Mouse (Mus musculus): ENCODE data around the gene Gm45713. TPM values are rescaled to one million over a fixed set of nuclear protein-coding genes. Genes with fewer than 3 reads are reported as not detected.
"Not testable (repeated sequence)": the region's sequence is repeated elsewhere in the genome, so short reads cannot be mapped to it uniquely, and the experiment has no call there.

Gene Gm45713
- total RNA-seq, 4 experiments from 2014 or later: 1.7 TPM; not detected in 3

DNA sequence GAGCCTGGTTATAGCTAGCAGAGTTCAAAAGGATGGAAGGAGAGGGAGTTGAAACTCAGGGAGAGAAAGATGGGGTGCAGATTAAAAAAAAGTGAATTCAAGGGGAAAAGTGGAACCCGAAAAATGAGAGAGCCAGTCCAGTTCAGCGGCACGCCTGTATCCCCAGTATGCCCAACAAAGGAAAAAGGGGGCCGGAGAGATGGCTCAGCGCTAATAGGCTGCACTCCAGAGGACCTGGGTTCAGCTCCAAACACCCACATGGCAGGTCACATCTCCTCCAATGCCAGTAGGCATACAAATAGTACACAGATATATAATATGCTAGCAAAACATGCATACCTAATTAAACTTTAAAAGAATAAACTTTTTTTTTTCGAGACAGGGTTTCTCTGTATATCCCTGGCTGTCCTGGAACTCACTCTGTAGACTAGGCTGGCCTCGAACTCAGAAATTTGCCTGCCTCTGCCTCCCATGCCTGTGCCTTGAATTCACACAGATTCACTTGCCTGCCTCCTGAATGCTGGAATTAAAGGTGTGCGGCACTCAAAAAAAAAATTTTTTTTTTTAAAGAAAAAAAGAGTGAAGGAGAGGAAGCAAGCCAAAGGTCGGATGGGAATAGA is 27.1 kb upstream of the Gm45713 start:
- DNase-seq (ENCODE audit: low spot score): no peak

GRCm38 (mm10) chr7:45162551-45162950 is 26.5 kb upstream of the Gm45713 start:
- DNase-seq (ENCODE audit: low spot score): no peak

DNA sequence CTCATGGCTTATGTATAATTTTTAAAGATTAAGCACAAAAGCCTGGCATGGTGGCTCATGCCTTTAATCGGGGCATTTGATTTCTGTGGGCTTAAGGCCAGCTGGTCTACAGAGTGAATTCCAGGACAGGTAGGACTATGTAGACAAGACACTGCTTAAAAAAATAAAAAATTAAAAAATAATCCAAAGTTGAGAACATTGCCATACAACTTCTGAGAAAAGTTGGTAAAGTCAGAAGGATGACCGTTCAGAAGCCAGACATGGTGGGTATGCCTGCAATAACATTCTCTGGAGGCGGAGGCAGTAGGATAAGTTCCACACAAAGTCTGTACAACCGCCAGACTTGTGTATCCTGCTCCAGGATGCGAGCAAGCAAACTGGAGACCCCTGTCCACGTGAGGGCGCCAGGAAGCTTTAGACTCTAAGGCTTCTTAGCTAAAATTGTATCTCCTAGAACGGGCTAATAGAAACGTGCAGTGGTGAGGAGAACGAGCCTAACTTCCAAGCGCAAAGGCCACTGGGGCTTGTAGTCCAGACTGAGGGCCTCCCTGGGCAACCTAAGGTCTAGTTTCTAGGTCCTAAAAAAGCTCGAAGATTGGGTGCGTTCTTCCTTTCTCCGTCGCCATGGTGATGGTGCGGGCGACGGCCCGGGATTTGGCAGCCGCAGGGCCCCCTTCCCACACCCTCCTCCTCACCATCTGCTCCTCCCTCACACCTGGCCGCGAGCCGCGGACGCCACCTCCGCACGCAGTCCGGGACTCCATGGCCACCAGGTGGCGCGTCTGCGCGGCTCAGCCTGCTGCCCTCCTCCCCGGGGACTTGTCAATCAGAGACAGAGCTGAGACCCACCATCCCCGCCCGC is 25.8 kb upstream of the Gm45713 start:
- peak; percentile 77 for DNase-seq (ENCODE audit: low spot score)

GRCm38 (mm10) chr7:45160866-45161265 is 24.8 kb upstream of the Gm45713 start:
- no peak for DNase-seq (ENCODE audit: low spot score)

DNA sequence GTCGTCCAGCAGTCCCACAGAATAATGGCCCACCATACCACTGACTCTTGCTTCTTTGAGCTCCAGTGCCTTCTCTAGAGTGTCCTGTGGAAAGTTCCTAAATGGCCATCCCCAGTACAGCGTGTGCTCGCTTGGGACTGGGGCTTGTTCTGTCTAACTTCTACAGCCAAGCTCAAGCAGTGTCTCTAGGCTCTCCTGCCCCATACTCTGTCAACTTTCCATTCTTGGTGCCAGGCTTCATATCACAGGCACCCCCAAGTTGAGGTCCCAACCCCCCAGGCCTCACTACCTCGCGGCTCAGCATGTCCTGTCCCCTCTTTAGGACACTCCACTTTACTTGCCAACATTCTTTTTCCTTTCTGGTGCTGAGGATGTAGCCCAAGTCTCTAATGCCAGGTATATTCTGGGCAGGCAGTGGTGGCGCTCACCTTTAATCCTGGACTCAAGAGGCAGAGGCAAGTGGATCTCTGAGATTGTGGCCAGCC is 24.3 kb upstream of the Gm45713 start:
- no peak for DNase-seq (ENCODE audit: low spot score)

DNA sequence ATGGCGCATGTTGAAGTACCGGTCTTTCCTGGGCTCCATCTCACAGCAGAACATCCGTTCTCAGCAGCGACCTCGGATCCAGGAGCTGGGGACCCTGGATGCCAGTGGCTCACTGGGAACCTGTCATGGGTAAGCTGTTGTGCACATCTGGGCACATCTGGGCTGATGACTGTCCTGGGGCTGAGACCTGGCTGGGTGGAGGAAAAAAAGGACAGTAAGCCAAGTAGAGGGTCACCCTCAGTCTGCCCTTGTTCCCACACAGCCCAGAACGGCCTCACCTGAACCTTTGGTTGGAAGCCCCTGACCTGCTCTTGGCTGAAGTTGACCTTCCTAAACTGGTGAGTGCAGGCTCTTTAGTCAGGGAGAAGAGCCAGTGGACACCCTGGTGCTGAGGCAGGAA is 23.0 kb upstream of the Gm45713 start:
- DNase-seq (ENCODE audit: low spot score): no peak

DNA sequence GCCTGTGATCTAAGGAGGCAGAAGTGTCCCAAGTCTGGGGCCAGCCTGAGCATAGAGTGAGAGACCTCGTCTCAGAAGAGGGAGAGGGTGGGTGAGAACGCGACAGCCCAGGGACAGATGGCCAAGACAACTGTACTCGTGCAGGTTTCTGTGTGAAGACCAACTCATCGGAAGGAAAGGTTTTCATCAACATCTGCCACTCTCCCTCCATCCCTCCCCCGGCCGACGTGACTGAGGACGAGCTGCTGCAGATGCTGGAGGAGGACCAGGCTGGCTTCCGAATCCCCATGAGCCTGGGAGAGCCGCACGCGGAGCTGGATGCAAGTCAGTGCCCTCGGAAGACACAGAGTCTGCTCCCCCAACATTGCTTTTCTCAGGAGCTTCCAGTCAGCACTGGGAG is 21.4 kb upstream of the Gm45713 start:
- DNase-seq (ENCODE audit: low spot score): no peak

GRCm38 (mm10) chr7:45156206-45156605 is 20.2 kb upstream of the Gm45713 start:
- no peak for DNase-seq (ENCODE audit: low spot score)

DNA sequence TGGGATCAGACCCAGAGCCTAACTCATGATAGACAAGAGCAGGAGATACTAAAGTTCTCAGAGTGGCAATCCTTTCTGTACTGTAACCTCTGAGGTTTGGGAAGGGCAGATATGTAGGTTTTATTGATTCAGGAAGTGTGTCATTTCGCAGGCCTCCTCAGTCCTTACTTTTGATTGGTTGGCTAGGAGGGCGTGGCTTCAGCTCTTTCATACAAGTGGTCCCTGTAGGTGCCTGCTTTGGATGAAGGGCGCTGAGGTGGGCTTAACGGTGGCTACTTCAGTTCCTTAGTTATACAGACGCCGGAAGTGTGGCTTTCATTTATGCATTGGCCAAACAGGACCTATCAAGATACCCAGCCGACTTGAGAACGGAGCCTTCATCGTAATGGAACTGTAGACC is 19.6 kb upstream of the Gm45713 start:
- DNase-seq (ENCODE audit: low spot score): no peak

DNA sequence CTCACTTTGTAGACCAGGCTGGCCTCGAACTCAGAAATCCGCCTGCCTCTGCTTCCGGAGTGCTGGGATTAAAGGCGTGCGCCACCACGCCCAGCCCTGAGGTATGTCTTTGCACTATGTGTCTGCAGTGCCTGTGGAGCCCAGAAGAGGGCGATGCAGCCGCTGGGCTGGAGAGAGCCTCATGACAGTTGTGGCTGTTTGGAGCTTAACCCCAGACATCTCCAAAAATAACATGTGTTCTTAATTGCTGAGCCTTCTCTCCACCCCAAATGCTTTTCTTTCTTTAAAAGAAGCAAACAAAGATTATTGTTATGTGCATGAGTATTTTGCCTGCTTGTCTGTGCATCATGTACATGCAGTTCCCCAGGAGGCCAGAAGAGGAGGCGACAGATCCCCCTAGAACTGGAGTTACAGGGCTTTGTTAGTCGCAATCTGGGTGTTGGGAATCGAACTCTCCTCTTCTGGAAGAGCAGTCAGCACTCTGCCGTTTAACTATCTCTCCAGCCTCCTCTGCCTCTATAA is 19.0 kb upstream of the Gm45713 start:
- no peak for DNase-seq (ENCODE audit: low spot score)

DNA sequence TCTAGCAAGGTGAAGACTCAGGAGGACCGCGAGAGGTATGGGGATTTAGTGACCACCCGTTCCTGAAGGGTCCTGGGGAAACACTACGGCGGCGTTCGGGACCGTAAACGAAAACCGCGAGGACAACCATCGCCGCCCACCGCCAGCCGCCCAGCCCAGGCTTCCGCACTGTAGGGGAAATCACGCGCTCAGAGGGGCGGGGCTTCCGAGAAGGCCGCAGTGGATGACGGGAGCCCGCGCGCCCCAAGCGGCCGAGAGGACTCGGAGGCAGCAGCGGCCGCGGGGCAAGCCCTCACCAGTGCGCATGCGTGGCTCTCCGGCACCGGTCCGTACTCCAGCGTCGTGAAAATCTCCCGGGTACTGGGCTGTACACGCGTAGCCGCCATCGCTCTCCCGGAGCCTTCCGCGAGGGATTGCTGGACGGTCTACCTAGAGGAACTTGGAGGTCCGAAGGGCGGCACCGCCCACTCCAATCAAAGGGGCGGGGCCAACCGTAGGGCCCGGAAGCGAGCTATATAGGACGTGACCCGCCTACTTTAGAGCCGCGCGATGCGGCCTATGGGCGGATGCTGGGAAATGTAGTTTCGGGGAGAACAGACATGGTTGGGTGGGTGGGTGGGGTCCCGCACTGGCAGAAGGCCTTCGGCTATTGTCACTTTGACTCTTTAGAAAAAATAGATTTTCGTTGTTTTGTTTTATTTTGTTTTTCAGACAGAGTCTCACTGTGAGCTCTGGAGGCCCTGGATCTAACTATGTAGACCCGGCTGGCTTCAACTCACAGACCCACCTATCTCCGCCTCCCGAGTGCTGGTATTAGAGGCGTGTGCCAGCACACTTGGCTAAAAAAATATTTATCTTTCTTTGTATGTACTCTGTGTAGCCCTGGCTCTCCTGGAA is 18.3 kb upstream of the Gm45713 start, which contains the start of the genes Pih1d1 and Aldh16a1:
TSS of gene Pih1d1 (plus strand) at position 208 of the 897 bp plus-strand sequence.
TSS of gene Aldh16a1 (minus strand) at position 489 of the 897 bp plus-strand sequence.
- peak; percentile 96 for DNase-seq (ENCODE audit: low spot score)

DNA sequence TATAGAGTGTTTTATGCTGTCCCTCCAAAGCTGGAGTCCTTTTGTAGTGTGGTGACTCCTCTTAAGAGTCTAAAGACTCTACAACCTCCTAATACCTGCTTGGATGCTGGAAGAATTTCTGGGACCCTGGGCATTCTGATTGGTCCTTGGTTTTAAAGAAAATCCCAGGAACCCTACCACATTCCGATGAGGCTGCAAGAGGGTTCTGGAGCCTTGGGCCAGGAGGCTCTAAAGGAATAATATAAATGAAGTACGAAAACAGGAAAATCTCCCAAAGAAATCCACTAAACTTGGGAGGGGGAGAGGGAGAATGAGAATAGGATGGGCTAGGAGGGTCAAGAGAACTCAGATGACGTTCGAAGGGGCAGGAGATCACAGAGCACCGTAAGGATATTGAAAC is 17.6 kb upstream of the Gm45713 start:
- DNase-seq (ENCODE audit: low spot score): no peak

GRCm38 (mm10) chr7:45153052-45153451 is 17.0 kb upstream of the Gm45713 start:
- not testable (repeated sequence) for DNase-seq (ENCODE audit: low spot score)

- DNase-seq (ENCODE audit: low spot score): no peak
Observed at GRCm38 (mm10) chr7:45151303-45151702, 15.3 kb upstream of the Gm45713 start.

DNA sequence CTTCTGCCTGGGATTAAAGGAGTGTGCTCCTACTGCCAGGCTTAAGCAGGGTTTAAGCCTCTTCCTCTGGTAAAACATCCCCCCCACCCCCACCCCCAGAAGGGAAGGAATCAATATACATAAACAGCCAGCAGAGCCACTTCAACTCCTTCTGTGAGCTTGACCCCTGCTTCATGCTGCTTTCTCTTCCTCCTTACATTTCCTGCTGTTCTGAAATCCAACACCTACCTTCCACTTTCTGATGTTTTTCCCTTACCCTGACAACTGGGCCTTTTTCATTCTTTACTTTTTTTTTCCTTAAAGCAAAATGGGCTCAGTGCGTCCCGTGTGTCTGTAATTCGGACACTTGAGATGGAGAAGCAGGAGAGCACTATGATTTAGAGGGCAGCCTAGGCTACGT is 14.3 kb upstream of the Gm45713 start:
- no peak for DNase-seq (ENCODE audit: low spot score)

DNA sequence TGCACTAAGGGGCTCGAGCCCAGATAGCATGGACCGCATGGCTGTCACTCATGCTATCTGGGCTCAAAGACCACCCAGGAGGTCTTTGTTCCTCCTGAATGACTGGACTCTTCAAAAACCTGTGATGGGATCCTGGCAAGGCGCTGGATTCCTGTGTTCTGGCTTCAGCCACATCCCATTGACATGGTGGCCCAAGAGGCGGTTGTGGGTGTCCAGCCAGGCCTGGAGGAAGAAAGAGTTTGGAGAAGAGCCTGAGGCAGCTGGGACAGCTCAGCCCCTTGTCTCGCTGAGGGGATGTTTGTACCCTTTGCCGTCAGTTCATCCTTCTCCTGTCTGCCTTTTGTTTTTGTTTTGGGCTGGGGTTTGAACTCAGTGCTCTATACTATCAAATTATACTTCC is 13.5 kb upstream of the Gm45713 start:
- no peak for DNase-seq (ENCODE audit: low spot score)

DNA sequence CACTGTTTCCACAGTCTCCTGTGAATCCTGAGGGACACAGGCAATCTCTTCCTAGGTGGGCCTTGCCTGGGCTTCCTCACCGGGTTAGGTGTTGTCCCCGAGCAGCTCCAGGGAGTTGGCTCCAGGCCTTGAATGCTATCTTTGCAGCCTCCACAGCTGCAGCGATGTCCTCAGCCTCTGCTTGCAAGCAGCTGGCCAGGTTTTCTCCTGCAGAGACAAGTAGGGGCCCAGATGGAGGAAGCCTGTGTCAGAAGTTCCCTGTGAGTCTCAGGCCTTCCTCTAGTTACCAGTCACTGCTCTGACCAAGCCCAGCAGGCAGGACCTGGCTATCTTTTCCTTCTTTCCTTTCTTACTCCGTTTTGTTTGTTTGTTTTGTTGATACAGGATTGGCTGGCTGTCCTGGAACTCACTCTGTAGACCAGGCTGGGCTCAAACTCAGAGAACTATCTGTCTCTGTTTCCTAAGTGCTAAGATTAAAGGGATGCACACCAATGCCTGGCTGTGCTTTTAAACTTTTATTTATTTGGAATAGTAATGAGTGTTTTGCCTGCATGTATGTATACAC is 12.6 kb upstream of the Gm45713 start:
- no peak for DNase-seq (ENCODE audit: low spot score)

DNA sequence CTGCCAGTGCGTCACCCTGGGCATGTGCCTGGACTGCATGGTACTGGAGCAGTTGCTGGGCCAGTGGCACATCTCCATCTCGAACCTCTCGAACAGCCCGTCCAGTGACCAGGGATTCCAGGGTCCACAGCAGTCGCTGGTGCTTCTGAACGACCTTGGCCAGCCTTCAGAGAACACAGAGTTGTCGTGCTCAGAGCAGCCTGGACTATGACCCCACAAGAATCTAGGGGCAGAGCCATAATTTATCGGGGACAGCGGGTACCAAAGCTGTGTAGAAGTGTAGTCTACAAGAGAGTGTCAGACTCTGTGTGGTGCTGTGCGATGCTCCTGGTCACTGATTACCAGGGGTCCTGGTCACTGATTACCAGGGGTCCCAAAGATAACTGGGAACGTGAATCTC is 11.9 kb upstream of the Gm45713 start:
- DNase-seq (ENCODE audit: low spot score): no peak

GRCm38 (mm10) chr7:45147267-45147666 is 11.2 kb upstream of the Gm45713 start:
- no peak for DNase-seq (ENCODE audit: low spot score)

- DNase-seq (ENCODE audit: low spot score): no peak
Observed at GRCm38 (mm10) chr7:45145460-45145859, 9.4 kb upstream of the Gm45713 start.
